Mouse (Mus musculus) hindbrain, embryonic 11.5 days (tissue): ENCODE results near the gene Ass1. TPM values are rescaled to one million over a fixed set of nuclear protein-coding genes. Genes with fewer than 3 reads are reported as not detected.

Source experiments
- ATAC-seq: fragments of 200-750 bp; cut with Nextera tagmentation; 2 replicates; pipeline ENCODE4 v1.8.0; 2017; ENCODE audit warnings: mild to moderate bottlenecking, moderate TSS enrichment, moderate library complexity; ENCODE audit not compliant: low FRiP score
- DNase-seq: peaks from one replicate; pipeline ENCODE4 v3.0.0-alpha.2; 2015; ENCODE audit warnings: low spot score
- H3K27ac ChIP-seq: fragments of 300-500 bp; sonication (generic); 2 replicates; pipeline ENCODE4 v1.5.1; 2014; ENCODE audit warnings: mild to moderate bottlenecking, low read depth, low read length
- H3K27me3 ChIP-seq: fragments of 300-500 bp; sonication (generic); 2 replicates; pipeline ENCODE4 v1.6.1; 2014; ENCODE audit warnings: mild to moderate bottlenecking, low read length, moderate library complexity, mixed read lengths; ENCODE audit not compliant: control insufficient read depth, insufficient read depth
- H3K36me3 ChIP-seq: fragments of 300-500 bp; sonication (generic); 2 replicates; pipeline ENCODE4 v1.6.1; 2014; ENCODE audit warnings: mild to moderate bottlenecking, low read length, moderate library complexity, mixed read lengths; ENCODE audit not compliant: control insufficient read depth, insufficient read depth
- H3K4me1 ChIP-seq: fragments of 300-500 bp; sonication (generic); replicated peaks from 2 replicates; pipeline ENCODE4 v1.6.1; 2014; ENCODE audit warnings: low read length, mixed read lengths; ENCODE audit not compliant: control insufficient read depth, insufficient read depth
- H3K4me2 ChIP-seq: fragments of 300-500 bp; sonication (generic); replicated peaks from 2 replicates; pipeline ENCODE4 v1.6.1; 2014; ENCODE audit warnings: mild to moderate bottlenecking, low read depth, low read length
- H3K4me3 ChIP-seq: fragments of 300-500 bp; sonication (generic); 2 replicates; pipeline ENCODE4 v1.5.1; 2014; ENCODE audit warnings: low read depth, low read length
- H3K9ac ChIP-seq: fragments of 300-500 bp; sonication (generic); 2 replicates; pipeline ENCODE4 v1.6.1; 2014; ENCODE audit warnings: low read depth, low read length
- H3K9me3 ChIP-seq: fragments of 300-500 bp; sonication (generic); 2 replicates; pipeline ENCODE4 v1.6.1; 2016; ENCODE audit warnings: low read length; ENCODE audit not compliant: control insufficient read depth
- WGBS: fragments of 180-500 bp; shearing (Covaris S2); extraction: QIAGEN DNeasy Blood & Tissue Kit; methylation state at CpG from one replicate; pipeline ENCODE4 v1.1.7; 2014; 5-methylcytosine and 5-hydroxymethylcytosine counted together
- polyA plus RNA-seq: library from polyadenylated mRNA; unstranded; fragments of >200 nt; fragmentation: Nextera tagmentation; extraction: Ambion mirVana; gene quantifications from 2 replicates; pipeline ENCODE4 v1.2.1, GENCODE M21; 2014

Gene Ass1
- polyA plus RNA-seq, 1 experiment from 2014 or later, result 10.3 TPM

DNA sequence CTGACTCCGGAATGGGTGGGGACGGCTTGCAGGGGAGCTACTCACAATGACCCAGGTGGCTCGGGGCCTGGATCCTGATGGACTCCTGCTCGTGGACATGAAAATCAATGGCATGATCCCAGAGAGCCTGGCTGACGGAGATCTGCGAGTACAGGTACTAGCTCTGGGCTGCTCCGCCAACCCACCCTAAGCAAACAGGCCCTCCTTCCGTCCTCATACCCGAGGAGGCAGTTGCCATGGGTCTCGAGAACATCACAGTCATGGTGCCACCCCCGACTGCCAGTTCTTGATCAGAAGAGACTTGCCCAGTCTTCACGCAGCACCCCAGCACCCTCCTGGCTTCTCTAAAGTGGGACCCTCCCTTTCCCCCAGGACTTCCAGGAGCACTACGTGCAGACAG is 17.0 kb upstream of the Ass1 start:
- H3K36me3 ChIP-seq, result no peaks in the 10 kb centered on the region
- no peak overlapping the region for H3K9ac ChIP-seq
- DNase-seq, result no peak
- no peak overlapping the region for H3K27ac ChIP-seq
- H3K27me3 ChIP-seq, result peaks cover 3% of the 10 kb centered on the region
- no peak overlapping the region for H3K4me2 ChIP-seq
- no peak overlapping the region for H3K4me3 ChIP-seq
- H3K9me3 ChIP-seq, result no peaks in the 10 kb centered on the region
- 88% methylated on average over 13 of the region's 13 CpGs for WGBS
- peaks cover 8% of the 10 kb centered on the region for H3K4me1 ChIP-seq
- no peak for ATAC-seq

DNA sequence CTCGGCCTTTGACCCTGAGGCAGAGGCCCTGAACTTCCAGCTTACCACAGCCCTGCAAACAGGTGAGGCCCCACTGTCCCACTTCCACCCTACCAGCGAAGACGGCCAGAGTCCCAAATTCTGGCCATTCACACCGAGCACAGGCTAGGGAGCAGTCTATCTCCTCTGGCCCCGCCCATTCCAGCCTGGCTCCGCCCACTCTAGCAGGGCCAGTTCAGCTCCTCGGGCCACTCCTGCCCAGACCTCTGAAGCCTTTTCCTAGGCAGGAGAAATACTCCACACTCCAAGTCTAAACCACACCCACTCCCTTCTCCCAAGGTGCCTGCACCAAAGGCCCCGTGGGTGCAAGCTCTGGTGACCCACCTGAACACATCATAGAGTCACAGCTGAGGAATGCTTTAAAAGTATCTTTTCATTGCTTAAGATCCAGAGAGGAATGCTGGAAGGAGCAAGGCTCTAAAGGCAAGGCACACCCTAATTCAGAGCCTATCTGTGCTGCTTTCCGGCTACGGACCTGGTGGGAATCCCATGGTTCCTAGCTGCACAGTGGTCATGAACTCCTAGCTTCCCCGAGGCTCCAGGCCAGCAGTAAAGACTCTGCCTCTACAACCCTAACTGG is 16.3 kb upstream of the Ass1 start:
- ATAC-seq (no peak), DNase-seq (no peak)
- Histone ChIP-seq H3K9ac (no peak overlapping the region), H3K4me1 (peaks cover 8% of the 10 kb centered on the region), H3K4me3 (no peak overlapping the region), H3K36me3 (no peaks in the 10 kb centered on the region), H3K27me3 (peaks cover 7% of the 10 kb centered on the region), H3K27ac (no peak overlapping the region), H3K4me2 (no peak overlapping the region), H3K9me3 (no peaks in the 10 kb centered on the region)
- WGBS, result 36% methylated on average over 11 of the region's 11 CpGs

DNA sequence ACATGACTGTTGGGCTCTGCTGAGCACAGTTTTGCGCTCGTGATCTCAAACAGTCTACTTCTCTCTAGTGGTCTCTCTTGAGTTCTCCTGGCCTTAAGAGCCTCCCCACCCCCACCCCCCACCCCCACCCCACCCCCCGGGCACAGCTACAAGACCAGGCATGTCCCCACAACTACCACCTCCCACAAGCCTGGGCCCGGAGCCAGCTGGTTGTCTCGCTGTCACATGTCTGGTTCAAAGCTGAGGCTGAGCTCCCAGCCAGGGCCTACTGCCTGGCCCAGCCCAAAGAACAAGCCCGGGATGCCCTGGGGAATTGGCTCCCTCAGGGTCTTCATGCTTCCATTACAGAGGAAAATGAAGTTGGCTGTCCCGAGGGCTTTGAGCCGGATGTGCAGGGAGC is 15.7 kb upstream of the Ass1 start:
- no peaks in the 10 kb centered on the region for H3K36me3 ChIP-seq
- H3K9me3 ChIP-seq, result no peaks in the 10 kb centered on the region
- H3K4me1 ChIP-seq, result peaks cover 2% of the 10 kb centered on the region; the same call in 1 of the 2 replicates
- 81% methylated on average over 8 of the region's 8 CpGs for whole genome bisulfite sequencing
- H3K4me2 ChIP-seq, result no peak overlapping the region
- ATAC-seq, result no peak
- peaks cover 14% of the 10 kb centered on the region for H3K27me3 ChIP-seq
- no peak for DNase-seq
- H3K4me3 ChIP-seq, result no peak overlapping the region
- no peak overlapping the region for H3K27ac ChIP-seq
- H3K9ac ChIP-seq, result no peak overlapping the region

- ATAC-seq, result no peak
- WGBS, result 82% methylated on average over 7 of the region's 7 CpGs
- peaks cover 25% of the 10 kb centered on the region for H3K27me3 ChIP-seq
Measured at GRCm38 (mm10) chr2:31455418-31455817, 14.6 kb upstream of the Ass1 start.

DNA sequence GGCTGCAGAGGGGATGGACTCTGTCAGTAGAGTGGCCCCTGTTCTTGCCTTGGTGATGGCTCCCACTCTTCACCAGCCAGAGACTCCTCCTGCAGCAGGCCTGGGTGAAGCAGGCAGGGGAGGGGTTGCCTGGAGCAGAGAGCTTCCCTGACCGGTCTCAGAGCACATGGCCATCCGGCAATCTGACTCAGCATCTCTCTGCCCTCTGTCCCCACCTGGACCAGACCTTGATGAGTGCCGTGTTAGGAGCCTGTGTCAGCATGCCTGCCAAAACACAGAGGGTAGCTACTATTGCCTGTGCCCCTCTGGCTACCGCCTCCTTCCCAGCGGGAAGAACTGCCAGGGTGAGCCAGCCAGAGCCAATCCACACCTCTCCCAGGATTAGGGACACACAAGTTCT is 11.5 kb upstream of the Ass1 start:
- H3K27ac ChIP-seq, result no peak overlapping the region
- H3K4me3 ChIP-seq, result no peak overlapping the region
- no peaks in the 10 kb centered on the region for H3K36me3 ChIP-seq
- peaks cover 6% of the 10 kb centered on the region; the same call in 1 of the 2 replicates for H3K4me1 ChIP-seq
- DNase-seq (no peak), ATAC-seq (no peak)
- H3K9me3 ChIP-seq, result no peaks in the 10 kb centered on the region
- H3K9ac ChIP-seq, result no peak overlapping the region
- H3K4me2 ChIP-seq, result no peak overlapping the region
- 46% methylated on average over 5 of the region's 5 CpGs for WGBS
- H3K27me3 ChIP-seq, result peaks cover 32% of the 10 kb centered on the region

More at GRCm38 (mm10) chr2:31455418-31455817, 14.6 kb upstream of the Ass1 start:
- no peak overlapping the region for H3K9ac ChIP-seq
- H3K4me2 ChIP-seq, result no peak overlapping the region
- H3K36me3 ChIP-seq, result no peaks in the 10 kb centered on the region
- no peak overlapping the region for H3K4me3 ChIP-seq
- no peak overlapping the region for H3K27ac ChIP-seq
- no peaks in the 10 kb centered on the region for H3K9me3 ChIP-seq
- peaks cover 5% of the 10 kb centered on the region; the same call in 1 of the 2 replicates for H3K4me1 ChIP-seq
- DNase-seq, result no peak

- ATAC-seq, result no peak
- H3K4me1 ChIP-seq, result peaks cover 6% of the 10 kb centered on the region; the same call in 1 of the 2 replicates
Measured at GRCm38 (mm10) chr2:31458989-31459936, 10.7 kb upstream of the Ass1 start.

DNA sequence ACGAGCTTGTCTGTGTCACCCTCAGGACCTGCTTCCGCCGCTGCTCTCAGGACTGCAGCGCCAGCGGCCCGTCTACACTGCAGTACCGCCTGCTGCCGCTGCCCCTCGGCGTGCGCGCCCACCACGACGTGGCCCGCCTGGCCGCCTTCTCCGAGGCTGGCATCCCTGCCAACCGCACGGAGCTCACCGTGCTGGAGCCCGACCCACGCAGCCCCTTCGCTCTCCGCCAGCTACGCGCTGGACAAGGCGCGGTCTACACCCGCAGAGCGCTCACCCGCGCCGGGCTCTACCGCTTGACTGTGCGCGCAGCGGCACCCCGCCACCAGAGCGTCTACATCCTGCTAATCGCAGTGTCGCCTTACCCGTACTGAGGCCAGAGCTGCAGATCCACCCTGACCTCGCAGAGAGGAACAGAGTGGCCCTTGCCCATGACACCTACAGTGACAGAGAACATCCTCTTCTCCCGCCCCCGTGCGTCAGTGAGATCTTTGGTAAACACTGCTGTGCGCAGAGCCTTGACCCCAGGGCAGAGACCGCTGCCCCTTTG is 9.9 kb upstream of the Ass1 start:
- Histone ChIP-seq H3K9ac (peak overlapping the region; percentile 53), H3K36me3 (no peaks in the 10 kb centered on the region), H3K4me2 (peak overlapping the region; percentile 75), H3K27me3 (peaks cover 32% of the 10 kb centered on the region), H3K4me3 (peak overlapping the region; percentile 39), H3K9me3 (no peaks in the 10 kb centered on the region), H3K4me1 (peaks cover 6% of the 10 kb centered on the region; the same call in 1 of the 2 replicates), H3K27ac (no peak overlapping the region)
- peak; percentile 76 for DNase-seq
- ATAC-seq, result peak; percentile 51; the same call in 1 of the 2 replicates
- under 1% methylated on average over 48 of the region's 48 CpGs for WGBS

More at GRCm38 (mm10) chr2:31458989-31459936, 10.7 kb upstream of the Ass1 start:
- DNase-seq, result no peak
- H3K4me3 ChIP-seq, result no peak overlapping the region
- peaks cover 32% of the 10 kb centered on the region for H3K27me3 ChIP-seq
- no peak overlapping the region for H3K27ac ChIP-seq
- WGBS, result 37% methylated on average over 15 of the region's 16 CpGs
- no peak overlapping the region for H3K4me2 ChIP-seq
- H3K9me3 ChIP-seq, result no peaks in the 10 kb centered on the region
- no peaks in the 10 kb centered on the region for H3K36me3 ChIP-seq
- H3K9ac ChIP-seq, result peak overlapping the region; percentile 53; the same call in 1 of the 2 replicates

GRCm38 (mm10) chr2:31460920-31461319 is 9.1 kb upstream of the Ass1 start:
- DNase-seq (no peak), ATAC-seq (no peak)
- Histone ChIP-seq H3K36me3 (no peaks in the 10 kb centered on the region), H3K27me3 (peaks cover 32% of the 10 kb centered on the region), H3K4me3 (no peak overlapping the region), H3K4me1 (peaks cover 6% of the 10 kb centered on the region; the same call in 1 of the 2 replicates), H3K9ac (no peak overlapping the region), H3K4me2 (no peak overlapping the region), H3K27ac (no peak overlapping the region), H3K9me3 (no peaks in the 10 kb centered on the region)
- 80% methylated on average over 7 of the region's 7 CpGs for WGBS
